Mouse (Mus musculus) frontal cortex, adult 2 months (tissue): Measurements from ENCODE around the gene Gm732. TPM values are rescaled to one million over a fixed set of nuclear protein-coding genes. Genes with fewer than 3 reads are reported as not detected.

Source experiments
- DNase-seq, 2 experiments: peaks; one replicate each; pipeline ENCODE4 v3.0.0; 2022; ENCODE audit warnings: low spot score in 1 of 2; ENCODE audit errors: extremely low spot score in 1 of 2
- polyA plus RNA-seq: library from polyadenylated mRNA; depleted of rRNA; stranded (reverse); fragments of >200 nt; gene quantifications from 2 replicates; pipeline ENCODE4 v1.2.3, GENCODE M21; 2012; rRNA removed

Gm732 gene
- polyA plus RNA-seq, result not detected in 2 replicates

- DNase-seq, result no peak
Observed at GRCm38 (mm10) chrX:107948365-107948764, at the start of gene Gm732. Gene Gm732 (minus strand): TSS chrX:107948465.

Other genes with a start within 250 kb of the Gm732 start
- gene Tent5d, start 155.9 kb downstream of the Gm732 start, polyA plus RNA-seq, result not detected in 2 replicates
- gene 2610002M06Rik, start 132.1 kb downstream of the Gm732 start, polyA plus RNA-seq, result 21.3 and 22.9 TPM in 2 replicates